Mouse (Mus musculus): ENCODE results near the gene Map2k7. TPM values are rescaled to one million over a fixed set of nuclear protein-coding genes. Genes with fewer than 3 reads are reported as not detected.

Gene Map2k7
- total RNA-seq, 2 experiments from 2014 or later, result 79.7 to 80.8 TPM

- intact Hi-C loops (cut with DNase I), result loop anchor here (5.0 to 10.0 kb wide), 6 partner anchors 65 to 742 kb away; partner anchors contain the start of genes Pcp2, Pet100, Pnpla6 and Xab2
- no peak for DNase-seq
Observed at GRCm38 (mm10) chr8:4256911-4257310, 18.4 kb downstream of the Map2k7 start.

GRCm38 (mm10) chr8:4257350-4257749, 18.8 kb downstream of the Map2k7 start:
- intact Hi-C loops (cut with DNase I), result loop anchor here (5.0 to 10.0 kb wide), 6 partner anchors 65 to 743 kb away; partner anchors contain the start of genes Pcp2, Pet100, Pnpla6 and Xab2
- no peak for DNase-seq

GRCm38 (mm10) chr8:4258233-4258632, 19.7 kb downstream of the Map2k7 start:
- peak; percentile 63 to 72 for DNase-seq
- intact Hi-C loops (cut with DNase I), result loop anchor here (2.0 to 10.0 kb wide), 7 partner anchors 17 to 743 kb away; partner anchors contain the start of genes Pcp2, Pet100, Pnpla6 and Timm44

- DNase-seq, result peak; percentile 13 to 26
- intact Hi-C loops (cut with DNase I), result loop anchor here (2.0 to 10.0 kb wide), 7 partner anchors 16 to 744 kb away; partner anchors contain the start of genes Pcp2, Pet100, Pnpla6 and Timm44
Observed at GRCm38 (mm10) chr8:4258678-4259077, 20.1 kb downstream of the Map2k7 start.

- intact Hi-C loops (cut with DNase I), result loop anchor here (2.0 to 10.0 kb wide), 7 partner anchors 16 to 744 kb away; partner anchors contain the start of genes Pcp2, Pet100, Pnpla6 and Timm44
- DNase-seq, result peak; percentile 93 to 96
Observed at GRCm38 (mm10) chr8:4259125-4259804, 20.7 kb downstream of the Map2k7 start, which contains the start of gene Ctxn1. Gene Ctxn1 (minus strand): TSS chr8:4259274.

- intact Hi-C loops (cut with DNase I), result loop anchor here (2.0 to 10.0 kb wide), 7 partner anchors 15 to 745 kb away; partner anchors contain the start of genes Pcp2, Pet100, Pnpla6 and Timm44
- no peak for DNase-seq
Observed at GRCm38 (mm10) chr8:4259805-4260170, 21.2 kb downstream of the Map2k7 start.

- no peak for DNase-seq
- intact Hi-C loops (cut with DNase I), result no loop called here
Observed at GRCm38 (mm10) chr8:4263105-4263791, 24.7 kb downstream of the Map2k7 start.

- intact Hi-C loops (cut with DNase I), result no loop called here
- DNase-seq, result no peak
Observed at GRCm38 (mm10) chr8:4265160-4265914, 26.8 kb downstream of the Map2k7 start.

- intact Hi-C loops (cut with DNase I), result no loop called here
- DNase-seq, result no peak
Observed at GRCm38 (mm10) chr8:4267627-4268026, 29.1 kb downstream of the Map2k7 start.

- intact Hi-C loops (cut with DNase I), result no loop called here
- DNase-seq, result no peak
Observed at GRCm38 (mm10) chr8:4269609-4270008, 31.1 kb downstream of the Map2k7 start.

- DNase-seq, result peak; percentile 93 to 94
- intact Hi-C loops (cut with DNase I), result loop anchor here (2.0 kb wide), 1 partner anchor 17 kb away; the partner anchor contains the start of gene Ctxn1
Observed at GRCm38 (mm10) chr8:4275275-4276110, 37.0 kb downstream of the Map2k7 start, which contains the start of gene Timm44. Gene Timm44 (minus strand): TSS chr8:4275913.

- no peak for DNase-seq
- intact Hi-C loops (cut with DNase I), result no loop called here
Observed at GRCm38 (mm10) chr8:4276111-4276465, 37.5 kb downstream of the Map2k7 start.

GRCm38 (mm10) chr8:4292738-4293137, 54.2 kb downstream of the Map2k7 start:
- no peak for DNase-seq

More at GRCm38 (mm10) chr8:4292738-4293137, 54.2 kb downstream of the Map2k7 start:
- intact Hi-C loops (cut with DNase I), result no loop called here

Other genes with a start within 250 kb of the Map2k7 start
- under 1 TPM in 1 of 2 experiments, not detected in 1; 0.50 TPM for gene Cd209f, start 132.9 kb upstream of the Map2k7 start, total RNA-seq (2021)
- gene Cd209g, start 104.6 kb upstream of the Map2k7 start, total RNA-seq (2021), result not detected
- gene Evi5l, start 72.2 kb upstream of the Map2k7 start, total RNA-seq (2021), result 10 to 100 TPM; 20.3 to 26.9 TPM
- gene Prr36, start 21.3 kb upstream of the Map2k7 start, total RNA-seq (2021), result not detected
- under 1 TPM; 0.24 to 0.67 TPM for gene Lrrc8e, start 11.9 kb upstream of the Map2k7 start, total RNA-seq (2021)
- under 1 TPM in 1 of 2 experiments, not detected in 1; 0.44 TPM for gene Gm49320, start 125 bp downstream of the Map2k7 start, total RNA-seq (2021)
- 1 to 10 TPM; 2.5 to 3.9 TPM for gene Tgfbr3l, start 9.5 kb downstream of the Map2k7 start, total RNA-seq (2021)
- 10 to 100 TPM; 15.6 to 16.4 TPM for gene Snapc2, start 14.3 kb downstream of the Map2k7 start, total RNA-seq (2021)
- gene Ctxn1, start 20.5 kb downstream of the Map2k7 start, total RNA-seq (2021), result under 1 TPM; 0.57 to 0.97 TPM
- 100 to 1,000 TPM; 107 to 126 TPM for gene Timm44, start 37.2 kb downstream of the Map2k7 start, total RNA-seq (2021)
- gene Ccl25, start 86.5 kb downstream of the Map2k7 start, total RNA-seq (2021), result 1 to 10 TPM; 3.4 to 4.2 TPM
- gene Elavl1, start 86.7 kb downstream of the Map2k7 start, total RNA-seq (2021), result 10 to 100 TPM; 50.2 to 52.8 TPM

Data from heart, postnatal 36 days (tissue).